Mouse (Mus musculus) kidney, adult 2 months (tissue): ENCODE data around the gene Shisa9. TPM values are rescaled to one million over a fixed set of nuclear protein-coding genes. Genes with fewer than 3 reads are reported as not detected.

Experiments used
- DNase-seq: peaks from one replicate; pipeline ENCODE4 v3.0.0; 2021
- H3K27ac ChIP-seq: fragments of 200-500 bp; 2 replicates; pipeline ENCODE4 v1.5.1; 2012; ENCODE audit warnings: low read depth, low read length, control low read depth, inconsistent platforms; ENCODE audit not compliant: insufficient read depth
- H3K27me3 ChIP-seq: fragments of 200-500 bp; replicated peaks from 2 replicates; pipeline ENCODE4 v1.6.1; 2012; ENCODE audit warnings: mild to moderate bottlenecking, moderate library complexity, low read length, inconsistent platforms; ENCODE audit not compliant: control insufficient read depth, insufficient read depth
- H3K36me3 ChIP-seq: fragments of 200-500 bp; 2 replicates; pipeline ENCODE4 v1.6.1; 2012; ENCODE audit warnings: mild to moderate bottlenecking, moderate library complexity, low read length, inconsistent platforms; ENCODE audit not compliant: control insufficient read depth, insufficient read depth
- H3K4me1 ChIP-seq: fragments of 200-500 bp; 2 replicates; pipeline ENCODE4 v1.6.1; 2011; ENCODE audit warnings: low read length; ENCODE audit not compliant: control insufficient read depth, insufficient read depth
- H3K4me3 ChIP-seq: fragments of 200-500 bp; 2 replicates; pipeline ENCODE4 v1.5.1; 2011; ENCODE audit warnings: mild to moderate bottlenecking, low read depth, low read length, control low read depth; ENCODE audit not compliant: insufficient read depth
- CTCF ChIP-seq: fragments of 200-500 bp; conservative IDR thresholded peaks from 2 replicates; pipeline ENCODE4 v1.5.1; 2011; ENCODE audit warnings: low read depth, mild to moderate bottlenecking, control low read depth, low read length, moderate library complexity, mixed read lengths; ENCODE audit not compliant: insufficient read depth, insufficient read length
- POLR2A ChIP-seq: fragments of 200-500 bp; IDR thresholded peaks from one replicate; pipeline ENCODE4 v1.6.1; 2011; ENCODE audit warnings: low read depth, low read length, control low read depth
- WGBS: fragments of 180-500 bp; shearing (Covaris S2); methylation state at CpG from one replicate; pipeline ENCODE4 v1.1.7; 2018; 5-methylcytosine and 5-hydroxymethylcytosine counted together
- polyA plus RNA-seq: library from polyadenylated mRNA; depleted of rRNA; stranded (reverse); fragments of >200 nt; gene quantifications from 2 replicates; pipeline ENCODE4 v1.2.3, GENCODE M21; 2012

Gene Shisa9
- polyA plus RNA-seq, 1 experiment, result 0.20 TPM

GRCm38 (mm10) chr16:11980764-11981163 lies 3.1 kb upstream of the Shisa9 start:
- WGBS, result 19% methylated on average over 3 of the region's 3 CpGs
- H3K4me3 ChIP-seq, result no peak overlapping the region
- H3K4me1 ChIP-seq, result no peaks in the 10 kb centered on the region
- H3K27me3 ChIP-seq, result peaks cover 2% of the 10 kb centered on the region; the same call in 1 of the 2 replicates
- no peak overlapping the region for H3K27ac ChIP-seq
- H3K36me3 ChIP-seq, result no peaks in the 10 kb centered on the region
- TF ChIP-seq CTCF (peak; percentile 56), POLR2A (no peak)
- DNase-seq, result peak; percentile 11

DNA sequence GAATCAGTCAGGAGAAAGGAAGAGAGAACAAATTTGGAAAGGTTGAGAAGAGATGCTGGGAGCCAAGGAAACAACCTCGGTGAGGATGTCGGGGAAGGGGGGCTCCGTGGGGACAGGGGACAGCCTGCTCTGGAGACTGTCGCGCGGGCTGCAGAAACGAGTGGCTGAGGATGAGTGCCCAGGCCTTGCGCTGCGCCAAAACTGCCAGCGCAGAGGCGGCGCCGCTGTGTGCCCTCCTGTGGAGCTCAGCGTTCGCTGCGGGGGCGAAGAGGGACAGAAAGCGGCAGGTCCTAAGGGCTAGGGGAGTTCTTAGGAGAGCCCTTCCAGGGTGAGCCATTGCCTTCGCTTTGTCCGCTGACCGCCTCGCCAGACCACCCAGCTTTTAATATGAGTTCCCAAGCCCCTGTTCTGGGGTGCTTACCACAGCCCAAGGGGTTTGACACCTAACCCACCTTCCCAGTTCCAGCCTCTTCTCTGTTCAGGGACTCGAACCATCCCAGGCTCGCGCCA lies 752 bp upstream of the Shisa9 start:
- no peak for TF ChIP-seq POLR2A
- no peak for TF ChIP-seq CTCF
- no peak for DNase-seq
- Histone ChIP-seq H3K27ac (no peak overlapping the region), H3K36me3 (no peaks in the 10 kb centered on the region), H3K27me3 (peaks cover 2% of the 10 kb centered on the region; the same call in 1 of the 2 replicates), H3K4me1 (no peaks in the 10 kb centered on the region), H3K4me3 (no peak overlapping the region)
- 5% methylated on average over 25 of the region's 25 CpGs for WGBS

- WGBS, result under 1% methylated on average over 76 of the region's 76 CpGs
- DNase-seq, result no peak
- H3K27me3 ChIP-seq, result peaks cover 2% of the 10 kb centered on the region; the same call in 1 of the 2 replicates
- no peak overlapping the region for H3K27ac ChIP-seq
- peak overlapping the region; percentile 35 for H3K4me3 ChIP-seq
- H3K4me1 ChIP-seq, result no peaks in the 10 kb centered on the region
- H3K36me3 ChIP-seq, result no peaks in the 10 kb centered on the region
- no peak for TF ChIP-seq CTCF
Measured at GRCm38 (mm10) chr16:11984271-11984791, 418 bp downstream of the Shisa9 start.

DNA sequence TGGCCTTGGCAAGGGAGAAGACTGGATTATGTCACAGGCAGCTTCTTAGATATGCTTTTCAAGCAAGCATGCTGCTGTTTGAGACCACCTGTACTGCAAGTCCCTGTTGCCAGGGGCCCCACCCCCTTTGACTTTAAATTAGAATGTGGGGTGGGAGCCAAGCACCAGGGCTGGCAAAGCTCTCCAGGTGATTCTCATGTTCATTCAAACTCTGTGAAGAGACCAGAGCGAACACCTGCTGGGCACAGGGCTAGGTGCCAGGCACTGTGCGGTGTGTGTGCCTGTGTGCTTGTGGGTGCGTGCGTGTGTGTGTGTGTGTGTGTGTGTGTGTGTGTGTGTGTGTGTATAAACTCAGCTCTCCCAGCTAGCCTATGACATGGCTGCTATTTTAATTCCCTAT lies 3.1 kb downstream of the Shisa9 start:
- no peak overlapping the region for H3K27ac ChIP-seq
- WGBS, result 83% methylated on average over 4 of the region's 4 CpGs
- H3K4me3 ChIP-seq, result no peak overlapping the region
- H3K4me1 ChIP-seq, result no peaks in the 10 kb centered on the region
- H3K36me3 ChIP-seq, result no peaks in the 10 kb centered on the region
- peaks cover 2% of the 10 kb centered on the region; the same call in 1 of the 2 replicates for H3K27me3 ChIP-seq
- no peak for DNase-seq
- no peak for TF ChIP-seq CTCF
- no peak for TF ChIP-seq POLR2A

DNA sequence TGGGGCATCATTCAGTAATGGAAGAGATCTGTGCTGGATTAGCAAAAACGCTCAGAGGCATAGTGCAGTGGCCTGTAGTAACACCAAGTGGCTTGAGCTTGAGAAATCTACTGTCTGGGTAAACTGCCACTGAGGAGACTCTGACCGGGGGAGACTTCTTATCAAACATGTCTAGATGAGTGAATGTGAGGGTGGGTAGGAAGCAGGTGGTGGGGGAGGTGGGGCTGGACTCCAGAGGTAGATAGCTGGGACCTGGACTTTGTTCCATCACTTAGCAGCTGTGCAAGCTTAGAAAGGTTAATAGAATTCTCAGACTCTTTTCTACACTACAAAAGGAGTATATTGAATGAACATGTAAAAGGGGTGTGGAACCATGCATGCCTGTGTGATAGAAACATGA lies 21.3 kb downstream of the Shisa9 start:
- TF ChIP-seq CTCF (no peak), POLR2A (no peak)
- no peak for DNase-seq
- Histone ChIP-seq H3K36me3 (no peaks in the 10 kb centered on the region), H3K27ac (no peak overlapping the region), H3K4me1 (no peaks in the 10 kb centered on the region), H3K4me3 (no peak overlapping the region), H3K27me3 (no peaks in the 10 kb centered on the region)
- WGBS, result 88% methylated on average over 2 of the region's 2 CpGs

- no peak overlapping the region for H3K4me3 ChIP-seq
- no peaks in the 10 kb centered on the region for H3K4me1 ChIP-seq
- no peaks in the 10 kb centered on the region; the same call in 1 of the 2 replicates for H3K27me3 ChIP-seq
- no peak for DNase-seq
- no peak for TF ChIP-seq POLR2A
- TF ChIP-seq CTCF, result no peak
- H3K36me3 ChIP-seq, result no peaks in the 10 kb centered on the region
- 65% methylated on average over 3 of the region's 3 CpGs for WGBS
- no peak overlapping the region for H3K27ac ChIP-seq
Measured at GRCm38 (mm10) chr16:12010136-12010535, 26.2 kb downstream of the Shisa9 start.

- no peaks in the 10 kb centered on the region for H3K36me3 ChIP-seq
- WGBS, result 58% methylated on average over 2 of the region's 2 CpGs
- no peaks in the 10 kb centered on the region for H3K4me1 ChIP-seq
- no peak for DNase-seq
- no peak overlapping the region for H3K27ac ChIP-seq
- no peak overlapping the region for H3K4me3 ChIP-seq
- no peak for TF ChIP-seq CTCF
- TF ChIP-seq POLR2A, result no peak
- H3K27me3 ChIP-seq, result no peaks in the 10 kb centered on the region; the same call in 1 of the 2 replicates
Measured at GRCm38 (mm10) chr16:12012747-12013146, 28.8 kb downstream of the Shisa9 start.

DNA sequence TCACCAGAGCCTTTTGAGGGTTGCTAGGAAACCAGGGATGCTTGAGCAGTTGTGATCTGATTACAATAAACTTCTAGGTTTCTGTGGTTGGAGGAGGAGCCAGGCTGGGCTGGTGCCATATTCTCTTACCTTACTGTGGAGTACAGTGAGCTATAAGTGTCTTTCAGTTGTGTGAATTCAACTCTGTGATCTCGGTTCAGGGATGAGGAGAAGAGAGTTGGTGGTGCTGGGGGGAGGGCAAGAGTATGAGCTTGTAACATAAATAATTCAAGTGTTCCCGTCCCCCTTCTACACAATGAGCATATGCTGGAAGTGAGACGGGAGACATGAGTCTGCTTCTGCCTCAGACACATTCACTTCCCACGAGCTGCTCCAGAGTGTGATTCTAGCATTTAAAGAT lies 30.6 kb downstream of the Shisa9 start:
- 68% methylated on average over 4 of the region's 4 CpGs for WGBS
- no peak overlapping the region for H3K27ac ChIP-seq
- no peak for TF ChIP-seq CTCF
- no peak for TF ChIP-seq POLR2A
- DNase-seq, result no peak
- no peaks in the 10 kb centered on the region for H3K4me1 ChIP-seq
- H3K4me3 ChIP-seq, result no peak overlapping the region
- H3K27me3 ChIP-seq, result no peaks in the 10 kb centered on the region; the same call in 1 of the 2 replicates
- no peaks in the 10 kb centered on the region for H3K36me3 ChIP-seq
